Mouse (Mus musculus) intestine, embryonic 14.5 days (tissue): ENCODE results near the gene Schip1. TPM values are rescaled to one million over a fixed set of nuclear protein-coding genes. Genes with fewer than 3 reads are reported as not detected.

ENCODE experiments used
- ATAC-seq: fragments of 200-750 bp; cut with Nextera tagmentation; replicated peaks from 2 replicates; pipeline ENCODE4 v1.8.0; 2017; ENCODE audit warnings: low read depth, moderate number of reproducible peaks, moderate TSS enrichment, moderate library complexity; ENCODE audit not compliant: low FRiP score, low TSS enrichment
- DNase-seq: peaks from one replicate; pipeline ENCODE4 v3.0.0-alpha.2; 2018; ENCODE audit warnings: low spot score
- H3K27ac ChIP-seq: fragments of 300-500 bp; sonication (generic); 2 replicates; pipeline ENCODE4 v1.5.1; 2014; ENCODE audit warnings: low read depth, mild to moderate bottlenecking, control low read depth
- H3K27me3 ChIP-seq: fragments of 300-500 bp; sonication (generic); replicated peaks from 2 replicates; pipeline ENCODE4 v1.6.1; 2014; ENCODE audit warnings: low read length, control low read depth; ENCODE audit not compliant: control insufficient read depth, insufficient read depth
- H3K36me3 ChIP-seq: fragments of 300-500 bp; sonication (generic); 2 replicates; pipeline ENCODE4 v1.6.1; 2014; ENCODE audit warnings: low read length, control low read depth; ENCODE audit not compliant: control insufficient read depth, insufficient read depth
- H3K4me1 ChIP-seq: fragments of 300-500 bp; sonication (generic); replicated peaks from 2 replicates; pipeline ENCODE4 v1.6.1; 2014; ENCODE audit warnings: low read length, control low read depth, mixed read lengths; ENCODE audit not compliant: control insufficient read depth, insufficient read depth
- H3K4me2 ChIP-seq: fragments of 300-500 bp; sonication (generic); 2 replicates; pipeline ENCODE4 v1.6.1; 2014; ENCODE audit warnings: low read length
- H3K4me3 ChIP-seq: fragments of 300-500 bp; sonication (generic); 2 replicates; pipeline ENCODE4 v1.5.1; 2014; ENCODE audit warnings: low read depth, low read length, control low read depth, mixed read lengths
- H3K9ac ChIP-seq: fragments of 300-500 bp; sonication (generic); 2 replicates; pipeline ENCODE4 v1.6.1; 2014; ENCODE audit warnings: mild to moderate bottlenecking, low read length
- H3K9me3 ChIP-seq: fragments of 300-500 bp; sonication (generic); 2 replicates; pipeline ENCODE4 v1.6.1; 2016; ENCODE audit warnings: low read length, control low read depth; ENCODE audit not compliant: control insufficient read depth
- whole genome bisulfite sequencing: fragments of 180-500 bp; shearing (Covaris S2); extraction: QIAGEN DNeasy Blood & Tissue Kit; methylation state at CpG from one replicate; pipeline ENCODE4 v1.1.7; 2014; 5-methylcytosine and 5-hydroxymethylcytosine counted together
- polyA plus RNA-seq: library from polyadenylated mRNA; unstranded; fragments of >200 nt; fragmentation: Nextera tagmentation; extraction: Ambion mirVana; gene quantifications from 2 replicates; pipeline ENCODE4 v1.2.1, GENCODE M21; 2014

Schip1 gene
- polyA plus RNA-seq, 1 experiment from 2014 or later: 63.0 TPM

DNA sequence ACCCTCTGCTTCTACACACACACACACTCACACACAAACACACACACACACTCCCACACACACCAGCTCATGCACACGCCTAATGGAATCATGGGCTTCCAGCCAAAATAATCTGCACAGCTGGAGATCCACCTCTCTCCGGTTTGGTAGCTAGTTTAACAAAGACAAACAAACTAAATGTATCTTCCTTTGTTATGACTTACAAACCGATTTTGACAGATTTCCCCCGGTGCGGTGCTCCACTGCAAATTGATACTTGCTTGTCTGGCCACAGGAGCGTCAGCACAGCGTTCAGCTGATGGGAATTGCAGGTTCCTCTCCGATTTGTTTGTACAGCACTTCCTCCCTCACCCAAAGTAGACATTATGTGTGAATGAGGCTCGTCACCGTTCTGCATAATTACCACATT lies 310.5 kb downstream of the Schip1 start:
- ATAC-seq: no peak
- Histone ChIP-seq H3K27me3 (no peaks in the 10 kb centered on the region), H3K9me3 (no peaks in the 10 kb centered on the region), H3K27ac (no peak overlapping the region), H3K4me1 (peaks cover 12% of the 10 kb centered on the region), H3K4me2 (peak overlapping the region; percentile 18; the same call in 1 of the 2 replicates), H3K36me3 (no peaks in the 10 kb centered on the region), H3K4me3 (no peak overlapping the region), H3K9ac (no peak overlapping the region)
- WGBS: 23% methylated on average over 10 of the region's 10 CpGs
- DNase-seq: no peak

DNA sequence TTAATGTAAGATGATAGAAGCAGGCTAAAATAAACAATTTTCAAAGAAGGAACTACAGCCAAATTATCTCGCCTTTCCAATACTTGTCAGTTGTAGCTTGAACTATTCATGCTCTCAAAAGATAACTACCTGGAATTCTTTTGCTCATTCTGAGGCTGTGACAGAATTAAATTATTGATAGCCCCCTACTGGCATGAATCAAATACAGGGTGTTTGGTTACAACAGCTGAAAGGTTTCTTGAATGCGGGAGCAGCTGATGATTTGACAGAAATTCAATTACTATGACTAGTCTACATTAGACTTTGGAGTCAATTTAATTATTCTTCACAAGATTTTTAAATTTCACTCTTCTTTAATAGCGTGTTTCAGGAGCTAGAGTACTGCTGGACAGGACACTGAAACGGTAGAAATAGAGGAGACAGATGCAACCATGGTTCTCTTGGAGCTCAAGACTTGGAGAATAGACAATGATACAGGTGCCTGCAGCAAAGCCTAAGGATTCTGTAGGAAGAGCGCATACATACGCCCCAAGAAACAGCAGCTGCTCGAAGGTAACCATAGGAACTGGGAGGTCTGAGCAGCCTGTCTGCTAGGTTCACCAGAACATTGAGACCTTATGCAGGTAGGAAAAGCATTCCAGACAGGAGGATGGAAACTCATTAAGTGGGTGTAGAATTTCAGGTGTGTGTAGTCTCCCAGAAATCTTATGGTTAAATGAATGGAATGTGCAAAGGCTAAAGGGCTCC lies 313.0 kb downstream of the Schip1 start:
- Histone ChIP-seq H3K27me3 (no peaks in the 10 kb centered on the region), H3K27ac (no peak overlapping the region), H3K4me1 (peaks cover 12% of the 10 kb centered on the region), H3K4me3 (no peak overlapping the region), H3K4me2 (no peak overlapping the region), H3K9me3 (no peaks in the 10 kb centered on the region), H3K9ac (no peak overlapping the region), H3K36me3 (no peaks in the 10 kb centered on the region)
- WGBS: 75% methylated on average over 7 of the region's 7 CpGs
- DNase-seq: no peak
- no peak for ATAC-seq

DNA sequence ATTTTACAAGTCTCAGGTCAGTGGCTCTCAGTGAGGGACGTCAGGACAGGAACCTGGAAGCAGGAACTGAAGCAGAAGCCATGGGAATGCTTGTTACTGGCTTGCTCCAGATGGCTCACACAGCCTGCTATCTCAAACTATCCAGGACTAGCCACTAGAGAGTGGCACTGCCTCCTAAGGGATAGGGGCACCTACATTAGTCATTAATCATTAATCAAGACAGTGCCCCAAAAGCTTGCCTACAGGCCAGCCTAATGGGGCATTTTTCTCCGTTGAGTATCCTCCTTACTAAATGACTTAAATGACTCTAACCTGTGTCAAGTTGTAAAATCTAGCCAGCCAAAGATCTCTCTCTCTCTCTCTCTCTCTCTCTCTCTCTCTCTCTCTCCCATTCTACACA lies 314.2 kb downstream of the Schip1 start:
- WGBS: 54% methylated on average over 2 of the region's 2 CpGs
- Histone ChIP-seq H3K36me3 (no peaks in the 10 kb centered on the region), H3K4me1 (peaks cover 12% of the 10 kb centered on the region), H3K9ac (no peak overlapping the region), H3K4me2 (no peak overlapping the region), H3K27ac (0 out of 2 replicates have a peak overlapping the region, but pooled peaks have one; percentile 16), H3K9me3 (no peaks in the 10 kb centered on the region), H3K4me3 (no peak overlapping the region), H3K27me3 (no peaks in the 10 kb centered on the region)
- DNase-seq: no peak
- ATAC-seq: no peak

DNA sequence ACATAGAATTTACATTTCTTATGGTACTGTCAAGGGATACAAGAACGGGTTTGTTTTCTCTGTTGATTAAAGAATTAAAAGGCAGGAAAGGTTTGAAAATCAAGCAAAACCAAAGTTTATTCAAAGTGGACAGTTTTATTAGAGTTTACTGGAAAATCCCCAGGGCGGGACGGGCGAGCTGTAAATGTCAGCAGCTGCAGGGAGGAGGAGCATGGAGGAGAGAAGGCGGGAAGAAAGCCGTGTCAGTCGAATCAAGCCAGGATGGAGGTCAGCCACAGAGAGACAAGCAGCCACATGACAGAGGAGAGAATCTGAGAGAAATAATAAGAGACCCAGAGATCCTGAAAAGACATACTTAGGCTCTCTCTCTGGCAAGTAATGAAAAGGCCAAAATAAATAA lies 314.6 kb downstream of the Schip1 start:
- H3K36me3 ChIP-seq: no peaks in the 10 kb centered on the region
- H3K27me3 ChIP-seq: no peaks in the 10 kb centered on the region
- DNase-seq: no peak
- WGBS: 21% methylated on average over 7 of the region's 7 CpGs
- H3K4me2 ChIP-seq: no peak overlapping the region
- H3K27ac ChIP-seq: 0 out of 2 replicates have a peak overlapping the region, but pooled peaks have one; percentile 16
- ATAC-seq: no peak
- H3K9me3 ChIP-seq: no peaks in the 10 kb centered on the region
- no peak overlapping the region for H3K4me3 ChIP-seq
- no peak overlapping the region for H3K9ac ChIP-seq
- H3K4me1 ChIP-seq: peaks cover 12% of the 10 kb centered on the region

DNA sequence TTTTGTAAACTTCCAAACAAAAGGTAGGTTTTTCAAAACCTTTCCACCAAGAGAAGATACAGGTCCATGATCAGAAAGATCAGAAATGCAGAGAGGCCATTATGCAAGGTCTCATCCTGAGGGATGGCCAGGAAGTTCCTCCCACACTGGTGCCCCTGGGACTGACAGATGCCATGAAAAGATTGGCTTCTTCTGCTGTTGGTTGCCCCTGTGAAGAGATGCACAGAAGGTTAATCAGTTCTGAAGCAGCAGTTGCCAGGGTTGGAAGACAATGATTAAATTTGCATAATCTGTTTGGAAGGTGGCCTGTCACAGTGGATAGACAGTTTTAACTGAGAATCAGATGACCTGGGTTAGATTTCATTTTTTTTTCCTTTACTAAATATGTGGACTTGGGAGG lies 319.1 kb downstream of the Schip1 start:
- H3K27me3 ChIP-seq: no peaks in the 10 kb centered on the region
- H3K4me2 ChIP-seq: no peak overlapping the region
- DNase-seq: no peak
- H3K4me1 ChIP-seq: no peaks in the 10 kb centered on the region; the same call in 1 of the 2 replicates
- no peaks in the 10 kb centered on the region for H3K9me3 ChIP-seq
- no peak overlapping the region for H3K9ac ChIP-seq
- no peak overlapping the region for H3K4me3 ChIP-seq
- no peak overlapping the region for H3K27ac ChIP-seq
- ATAC-seq: no peak
- H3K36me3 ChIP-seq: no peaks in the 10 kb centered on the region

DNA sequence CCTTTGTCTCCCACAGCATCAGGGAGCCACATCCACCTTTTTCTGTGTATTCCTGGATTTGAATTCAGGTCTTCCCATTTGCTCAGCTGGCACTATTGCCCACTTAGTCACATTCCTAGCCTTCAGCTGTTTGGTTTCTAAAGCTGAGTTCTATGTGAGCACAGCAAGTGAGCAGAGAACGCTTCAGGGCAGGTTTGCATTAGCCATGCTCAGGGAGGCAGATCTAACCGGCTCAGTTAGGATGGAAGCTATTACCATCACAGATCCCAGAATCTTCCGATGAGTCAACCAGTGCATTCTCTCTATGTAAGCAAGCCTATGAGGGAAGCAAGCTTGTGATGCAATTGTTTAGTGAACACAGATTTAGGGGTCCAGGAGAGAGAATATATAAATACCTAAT lies 320.9 kb downstream of the Schip1 start:
- WGBS: 92% methylated on average over 3 of the region's 3 CpGs
- DNase-seq: no peak
- Histone ChIP-seq H3K9ac (no peak overlapping the region), H3K9me3 (no peaks in the 10 kb centered on the region), H3K27me3 (no peaks in the 10 kb centered on the region), H3K4me3 (no peak overlapping the region), H3K27ac (no peak overlapping the region), H3K36me3 (no peaks in the 10 kb centered on the region), H3K4me1 (no peaks in the 10 kb centered on the region), H3K4me2 (no peak overlapping the region)
- no peak for ATAC-seq

DNA sequence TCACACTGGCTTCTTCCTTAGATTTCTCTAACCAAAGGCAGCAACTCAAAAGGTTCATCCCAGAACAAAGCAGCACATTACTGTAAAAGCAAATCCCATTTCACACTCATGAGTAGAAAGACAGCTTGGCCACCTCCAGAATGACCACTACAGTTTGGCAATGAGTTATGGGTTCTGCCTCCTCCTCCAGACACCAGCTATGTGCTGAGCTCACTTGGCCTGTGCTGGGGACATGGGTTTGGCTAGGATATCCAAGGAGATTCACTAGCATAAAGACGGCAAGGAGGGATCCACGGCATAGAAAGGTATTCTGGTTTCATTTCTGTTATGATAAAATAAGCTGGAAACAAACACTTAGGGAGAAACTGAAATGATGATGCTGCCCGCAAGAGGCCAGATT lies 323.4 kb downstream of the Schip1 start:
- no peak overlapping the region for H3K4me3 ChIP-seq
- H3K4me1 ChIP-seq: no peaks in the 10 kb centered on the region
- no peaks in the 10 kb centered on the region for H3K9me3 ChIP-seq
- 86% methylated on average over 3 of the region's 3 CpGs for WGBS
- H3K9ac ChIP-seq: no peak overlapping the region
- H3K27ac ChIP-seq: no peak overlapping the region
- H3K36me3 ChIP-seq: no peaks in the 10 kb centered on the region
- no peak for DNase-seq
- H3K4me2 ChIP-seq: no peak overlapping the region
- H3K27me3 ChIP-seq: no peaks in the 10 kb centered on the region
- no peak for ATAC-seq

DNA sequence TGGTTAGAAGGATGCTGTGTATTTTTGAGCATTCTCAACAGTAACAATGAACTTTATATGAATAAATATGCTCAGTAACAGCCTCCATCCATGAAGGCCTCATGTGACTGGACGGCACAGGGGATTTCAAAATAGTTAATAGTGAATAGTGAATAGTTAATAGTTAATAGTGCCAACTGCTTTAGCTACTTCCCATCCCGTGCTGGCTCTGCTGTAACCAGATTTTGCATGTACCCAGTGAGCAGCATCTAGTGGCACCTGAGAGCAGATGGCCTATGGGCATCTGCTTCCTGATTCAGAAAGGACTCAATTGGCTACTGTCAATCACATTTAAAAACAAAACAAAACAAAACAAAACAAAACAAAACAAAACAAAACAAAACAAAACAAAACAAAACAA lies 329.0 kb downstream of the Schip1 start:
- Histone ChIP-seq H3K4me2 (no peak overlapping the region), H3K4me1 (no peaks in the 10 kb centered on the region), H3K36me3 (no peaks in the 10 kb centered on the region), H3K9ac (no peak overlapping the region), H3K27me3 (no peaks in the 10 kb centered on the region), H3K9me3 (no peaks in the 10 kb centered on the region), H3K4me3 (no peak overlapping the region), H3K27ac (no peak overlapping the region)
- DNase-seq: no peak
- no peak for ATAC-seq
- 85% methylated on average over 2 of the region's 2 CpGs for WGBS

DNA sequence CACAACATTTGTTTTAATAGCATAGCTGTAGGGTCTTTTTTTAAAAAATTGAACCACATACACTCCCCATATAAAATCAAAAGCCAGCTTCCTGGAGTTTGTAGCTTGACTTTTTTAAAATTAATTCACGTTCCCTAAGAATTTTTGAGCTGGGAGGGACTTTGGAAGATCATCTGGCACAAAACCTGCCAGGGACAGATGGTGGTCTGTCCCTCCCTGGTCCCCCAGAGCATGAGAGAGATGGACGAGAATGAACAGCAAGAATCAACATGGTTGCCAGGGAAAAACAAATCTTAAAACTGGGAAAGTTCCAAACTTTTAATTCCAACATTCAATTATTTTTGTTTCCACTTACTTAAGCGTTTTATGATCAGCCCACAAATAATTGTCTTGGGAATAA lies 334.1 kb downstream of the Schip1 start:
- Histone ChIP-seq H3K9me3 (no peaks in the 10 kb centered on the region), H3K9ac (no peak overlapping the region), H3K4me1 (no peaks in the 10 kb centered on the region), H3K27me3 (no peaks in the 10 kb centered on the region), H3K27ac (no peak overlapping the region), H3K4me2 (no peak overlapping the region), H3K36me3 (no peaks in the 10 kb centered on the region), H3K4me3 (no peak overlapping the region)
- DNase-seq (no peak), ATAC-seq (no peak)
- 77% methylated on average over 3 of the region's 3 CpGs for WGBS
